Mouse (Mus musculus) MEL (cell line): Measurements from ENCODE around the gene Krit1. TPM values are rescaled to one million over a fixed set of nuclear protein-coding genes. Genes with fewer than 3 reads are reported as not detected.
A peak's percentile ranks its signal among the peaks of the same experiment; 100 is the strongest.

Experiments
- DNase-seq: peaks from one replicate; pipeline ENCODE4 v3.0.0; 2011; ENCODE audit warnings: low read depth, low spot score
- H3K27ac ChIP-seq: 2 replicates; pipeline ENCODE4 v1.5.1; 2012; ENCODE audit warnings: low read depth, mild to moderate bottlenecking, control low read depth, low read length, moderate library complexity; ENCODE audit not compliant: control insufficient read depth
- H3K27me3 ChIP-seq, 2 experiments: fragments of 150-350 bp in 1 of 2; sonication (generic) in 1 of 2; 2 replicates each; pipeline ENCODE4 v1.6.1; 2012; ENCODE audit warnings: low read length in 2 of 2, mild to moderate bottlenecking in 2 of 2, improper control_type of control experiment in 1 of 2, moderate library complexity in 1 of 2; ENCODE audit not compliant: insufficient read depth in 2 of 2, control insufficient read depth in 1 of 2
- H3K36me3 ChIP-seq, 2 experiments: 2 replicates each; pipeline ENCODE4 v1.6.1; 2012 to 2014; ENCODE audit warnings: low read length in 2 of 2, improper control_type of control experiment in 1 of 2, inconsistent platforms in 1 of 2, mild to moderate bottlenecking in 1 of 2; ENCODE audit not compliant: insufficient read depth in 2 of 2, control insufficient read depth in 1 of 2
- H3K4me1 ChIP-seq, 2 experiments: fragments of 150-350 bp in 1 of 2; sonication (generic) in 1 of 2; 2 replicates each; pipeline ENCODE4 v1.6.1; 2012; ENCODE audit warnings: low read length in 2 of 2, improper control_type of control experiment in 1 of 2, mild to moderate bottlenecking in 1 of 2; ENCODE audit not compliant: insufficient read depth in 2 of 2, control insufficient read depth in 1 of 2
- H3K4me3 ChIP-seq, 2 experiments: fragments of 150-350 bp in 1 of 2; sonication (generic) in 1 of 2; 2 replicates each; pipeline ENCODE4 v1.5.1; 2012; ENCODE audit warnings: low read depth in 2 of 2, low read length in 2 of 2, mild to moderate bottlenecking in 2 of 2, moderate library complexity in 2 of 2, control low read depth in 1 of 2, improper control_type of control experiment in 1 of 2; ENCODE audit not compliant: control insufficient read depth in 1 of 2, insufficient read depth in 1 of 2
- H3K79me2 ChIP-seq: 2 replicates; pipeline ENCODE4 v1.6.1; 2012; ENCODE audit warnings: mild to moderate bottlenecking, low read length, moderate library complexity; ENCODE audit not compliant: control insufficient read depth, poor library complexity, insufficient read depth
- H3K9ac ChIP-seq: 2 replicates; pipeline ENCODE4 v1.6.1; 2012; ENCODE audit warnings: low read depth, mild to moderate bottlenecking, control low read depth, low read length, moderate library complexity; ENCODE audit not compliant: control insufficient read depth, poor library complexity, severe bottlenecking
- H3K9me3 ChIP-seq: fragments of 150-350 bp; sonication (generic); replicated peaks from 2 replicates; pipeline ENCODE4 v1.6.1; 2012; ENCODE audit warnings: mild to moderate bottlenecking, low read length, improper control_type of control experiment, moderate library complexity; ENCODE audit not compliant: insufficient read depth
- CHD1 ChIP-seq: IDR thresholded peaks from 2 replicates; pipeline ENCODE4 v1.6.1; 2012; ENCODE audit warnings: low read depth, mild to moderate bottlenecking, inconsistent platforms, low read length, improper control_type of control experiment
- CTCF ChIP-seq, 3 experiments: IDR thresholded peaks in 2 of 3; conservative IDR thresholded peaks in 1 of 3; 2 replicates each; pipeline ENCODE4 v1.5.1; 2011 to 2012; ENCODE audit warnings: low read length in 3 of 3, low read depth in 2 of 3, mild to moderate bottlenecking in 2 of 3, improper control_type of control experiment in 1 of 3, inconsistent platforms in 1 of 3, mixed read lengths in 1 of 3, moderate library complexity in 1 of 3; ENCODE audit not compliant: control insufficient read depth in 1 of 3, insufficient read depth in 1 of 3, poor library complexity in 1 of 3, severe bottlenecking in 1 of 3
- EP300 ChIP-seq, 2 experiments: IDR thresholded peaks; 2 replicates each; pipeline ENCODE4 v1.6.1; 2011; ENCODE audit warnings: improper control_type of control experiment in 2 of 2, low read length in 2 of 2, low read depth in 1 of 2, mild to moderate bottlenecking in 1 of 2
- ETS1 ChIP-seq: IDR thresholded peaks from 2 replicates; pipeline ENCODE4 v1.6.1; 2012; ENCODE audit warnings: low read depth, mild to moderate bottlenecking, inconsistent platforms, low read length, improper control_type of control experiment, moderate library complexity
- JUND ChIP-seq: IDR thresholded peaks from 2 replicates; pipeline ENCODE4 v1.6.1; 2011; ENCODE audit warnings: low read depth, mild to moderate bottlenecking, improper control_type of control experiment, low read length
- MAZ ChIP-seq: IDR thresholded peaks from 2 replicates; pipeline ENCODE4 v1.6.1; 2012; ENCODE audit warnings: low read depth, mild to moderate bottlenecking, inconsistent platforms, low read length, improper control_type of control experiment
- MXI1 ChIP-seq: IDR thresholded peaks from 2 replicates; pipeline ENCODE4 v1.6.1; 2011; ENCODE audit warnings: mild to moderate bottlenecking, low read depth, low read length, improper control_type of control experiment
- NELFE ChIP-seq: IDR thresholded peaks from 2 replicates; pipeline ENCODE4 v1.6.1; 2011; ENCODE audit warnings: low read depth, low read length, improper control_type of control experiment
- POLR2A ChIP-seq, 2 experiments: IDR thresholded peaks; 2 replicates each; pipeline ENCODE4 v1.6.1; 2011 to 2012; ENCODE audit warnings: low read length in 2 of 2, mild to moderate bottlenecking in 2 of 2, control low read depth in 1 of 2, improper control_type of control experiment in 1 of 2, low read depth in 1 of 2, moderate library complexity in 1 of 2; ENCODE audit not compliant: control insufficient read depth in 1 of 2, insufficient read depth in 1 of 2, poor library complexity in 1 of 2
- POLR2AphosphoS2 ChIP-seq: IDR thresholded peaks from 2 replicates; pipeline ENCODE4 v1.6.1; 2011; ENCODE audit warnings: low read length, improper control_type of control experiment
- UBTF ChIP-seq: IDR thresholded peaks from 2 replicates; pipeline ENCODE4 v1.6.1; 2012; ENCODE audit warnings: low read depth, mild to moderate bottlenecking, inconsistent platforms, low read length, improper control_type of control experiment, moderate library complexity, borderline replicate concordance; ENCODE audit not compliant: insufficient read depth
- polyA plus RNA-seq, 2 experiments: library from polyadenylated mRNA; stranded (reverse) in 1 of 2; unstranded in 1 of 2; fragments of >175 nt in 1 of 2; fragments of >200 nt in 1 of 2; gene quantifications; 2 replicates each; pipeline versions ENCODE4 v1.2.1 to v1.2.4; 2012; ENCODE audit warnings: low replicate concordance in 2 of 2, low read depth in 1 of 2; ENCODE audit not compliant: insufficient read length in 2 of 2, insufficient read depth in 1 of 2, missing spikeins in 1 of 2
- total RNA-seq: library from RNA; depleted of rRNA; stranded (reverse); fragments of 300-350 nt; gene quantifications from 2 replicates; pipeline ENCODE4 v1.2.3, GENCODE M21; 2012

Krit1 gene
- total and polyA plus RNA-seq, 3 experiments: 25.6 to 125 (median 28.0) TPM

- Histone ChIP-seq H3K9ac (peak overlapping the region; percentile 97; the same call in 1 of the 2 replicates), H3K36me3 (peaks cover 0 to 32% of the 10 kb centered on the region in 2 experiments; a peak in 3 of 4 replicates), H3K79me2 (peaks cover 54% of the 10 kb centered on the region), H3K27me3 (no peaks in the 10 kb centered on the region), H3K9me3 (no peaks in the 10 kb centered on the region), H3K4me1 (peaks cover 9 to 14% of the 10 kb centered on the region in 2 experiments), H3K27ac (no peak overlapping the region), H3K4me3 (peak overlapping the region; percentile 9 to 84; a peak in 3 of 4 replicates)
- TF ChIP-seq ETS1 (no peak), CTCF (IDR thresholded peaks at IDR 0.05 in 2 of 3, conservative IDR thresholded peaks at IDR 0.05 in 1 of 3; ENCODE audit: control insufficient read depth in 1 of 3, insufficient read depth in 1 of 3, low read depth in 2 of 3, low read length in 3 of 3, poor library complexity in 1 of 3, severe bottlenecking in 1 of 3) (no peak)
- no peak for DNase-seq
These were observed 2.1 kb upstream of the Krit1 start for GRCm38 (mm10) chr5:3800881-3801280.

GRCm38 (mm10) chr5:3801672-3802432 is 1.1 kb upstream of the Krit1 start:
- peak; percentile 38; the same call in 1 of the 2 replicates for TF ChIP-seq MXI1
- 0 out of 2 replicates have a peak, but pooled peaks have one; percentile 60 for TF ChIP-seq CHD1
- TF ChIP-seq UBTF: no peak
- peak overlapping the region; percentile 84 to 90 for H3K4me3 ChIP-seq
- H3K9me3 ChIP-seq: no peaks in the 10 kb centered on the region
- H3K9ac ChIP-seq: peak overlapping the region; percentile 97
- DNase-seq: peak; percentile 59
- H3K27me3 ChIP-seq: no peaks in the 10 kb centered on the region
- peaks cover 9 to 12% of the 10 kb centered on the region in 2 experiments for H3K4me1 ChIP-seq
- peaks cover 2 to 30% of the 10 kb centered on the region in 2 experiments; a peak in 3 of 4 replicates for H3K36me3 ChIP-seq
- peak overlapping the region; percentile 86 for H3K27ac ChIP-seq
- peaks cover 54% of the 10 kb centered on the region for H3K79me2 ChIP-seq

GRCm38 (mm10) chr5:3803292-3804165 is 545 bp downstream of the Krit1 start:
- H3K27ac ChIP-seq: peak overlapping the region; percentile 86
- H3K4me3 ChIP-seq: peak overlapping the region; percentile 84 to 90
- H3K79me2 ChIP-seq: peaks cover 48% of the 10 kb centered on the region
- no peaks in the 10 kb centered on the region for H3K27me3 ChIP-seq
- peaks cover 9 to 12% of the 10 kb centered on the region in 2 experiments for H3K4me1 ChIP-seq
- DNase-seq: peak; percentile 77
- H3K36me3 ChIP-seq: peaks cover 4 to 32% of the 10 kb centered on the region in 2 experiments
- H3K9me3 ChIP-seq: no peaks in the 10 kb centered on the region
- TF ChIP-seq EP300 (IDR thresholded peaks at IDR 0.05; ENCODE audit: low read depth in 1 of 2, low read length in 2 of 2): 0 out of 4 replicates have a peak, but pooled peaks of 1 of the 2 experiments have one; percentile 2
- TF ChIP-seq CHD1: no peak; the same call in 1 of the 2 replicates
- 0 out of 2 replicates have a peak, but pooled peaks have one; percentile 20 for TF ChIP-seq POLR2AphosphoS2
- TF ChIP-seq NELFE: peak; percentile 49; the same call in 1 of the 2 replicates
- 0 out of 4 replicates have a peak, but pooled peaks of 1 of the 2 experiments have one; percentile 47 for TF ChIP-seq POLR2A (IDR thresholded peaks at IDR 0.05; ENCODE audit: control insufficient read depth in 1 of 2, insufficient read depth in 1 of 2, low read depth in 1 of 2, low read length in 2 of 2, poor library complexity in 1 of 2)
- TF ChIP-seq MAZ: 0 out of 2 replicates have a peak, but pooled peaks have one; percentile 3
- TF ChIP-seq JUND: no peak
- H3K9ac ChIP-seq: peak overlapping the region; percentile 97
